13 mouse cellular contexts compared by ENCODE assay signal in the genomic region with DNA sequence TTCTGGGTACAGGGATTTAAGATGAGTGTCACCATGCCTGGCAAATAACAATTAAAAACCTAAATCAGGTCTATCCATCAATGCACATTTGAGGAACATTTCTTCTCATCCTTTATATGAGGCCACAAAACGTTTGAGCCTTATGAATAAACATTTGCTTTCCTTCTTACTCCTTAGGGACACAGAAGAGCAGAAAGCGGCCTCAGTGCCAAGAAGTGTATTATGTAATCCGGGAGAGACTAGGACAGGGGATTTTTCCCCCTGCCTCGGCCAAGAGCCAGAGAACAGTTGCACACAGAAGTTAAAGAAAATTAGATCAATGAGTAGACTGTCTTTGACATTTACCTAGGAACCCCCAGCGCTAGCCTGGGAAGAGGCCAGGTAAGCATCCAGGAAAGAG.
"Had no signal": no experiment of that assay in that cellular context is flagged by ENCODE, and none has a peak within 500 bp of the region (broad histone marks: within the 10 kb centered on the region; RNA-seq: fewer than 3 reads in every experiment).

No protein-coding gene starts in this region.

- H3K9ac ChIP-seq: limb, embryonic 12.5 days; liver, embryonic 13.5 days; liver, postnatal 0 days; midbrain, embryonic 15.5 days; neural tube, embryonic 12.5 days had no signal

- H3K4me3 ChIP-seq: limb, embryonic 12.5 days; liver, embryonic 13.5 days; megakaryocyte, embryonic 14.5 days; midbrain, embryonic 15.5 days; neural tube, embryonic 12.5 days had no signal

- H3K4me2 ChIP-seq: limb, embryonic 12.5 days; liver, embryonic 13.5 days; midbrain, embryonic 11.5 days; midbrain, embryonic 15.5 days; neural tube, embryonic 12.5 days had no signal

- ATAC-seq: liver, postnatal 0 days; midbrain, embryonic 15.5 days had no signal

- H3K9me3 ChIP-seq: limb, embryonic 12.5 days; liver, embryonic 13.5 days; megakaryocyte, embryonic 14.5 days; midbrain, embryonic 15.5 days; neural tube, embryonic 12.5 days had no signal

- H3K4me1 ChIP-seq: limb, embryonic 12.5 days; liver, embryonic 13.5 days; midbrain, embryonic 15.5 days; neural tube, embryonic 12.5 days had no signal

- DNase-seq: kidney, postnatal 10 days; kidney, postnatal 4 days; liver; liver, embryonic 13.5 days; liver, postnatal 0 days; thymus, postnatal 4 days had no signal

- H3K27me3 ChIP-seq: limb, embryonic 12.5 days; liver, embryonic 13.5 days; megakaryocyte, embryonic 14.5 days; midbrain, embryonic 15.5 days; neural tube, embryonic 12.5 days had no signal

- H3K27ac ChIP-seq: limb, embryonic 12.5 days; liver, embryonic 13.5 days; macrophage; midbrain, embryonic 15.5 days; neural tube, embryonic 12.5 days; stomach, postnatal 0 days had no signal
